Mouse (Mus musculus) midbrain, embryonic 10.5 days (tissue): ENCODE measurements around the gene Ncor2. TPM values are rescaled to one million over a fixed set of nuclear protein-coding genes. Genes with fewer than 3 reads are reported as not detected.
A peak's percentile ranks its signal among the peaks of the same experiment; 100 is the strongest.

Experiments
- DNase-seq: peaks from one replicate; pipeline ENCODE4 v3.0.0-alpha.2; 2017; ENCODE audit warnings: low spot score
- H3K27ac ChIP-seq: fragments of 300-500 bp; sonication (generic); replicated peaks from 2 replicates; pipeline ENCODE4 v1.5.1; 2016; ENCODE audit warnings: mild to moderate bottlenecking
- H3K27me3 ChIP-seq: fragments of 300-500 bp; sonication (generic); 2 replicates; pipeline ENCODE4 v1.6.1; 2016; ENCODE audit warnings: low read depth, mild to moderate bottlenecking; ENCODE audit not compliant: poor library complexity, severe bottlenecking
- H3K36me3 ChIP-seq: fragments of 300-500 bp; sonication (generic); 2 replicates; pipeline ENCODE4 v1.6.1; 2016; ENCODE audit warnings: mild to moderate bottlenecking, moderate library complexity
- H3K4me1 ChIP-seq: fragments of 300-500 bp; sonication (generic); 2 replicates; pipeline ENCODE4 v1.6.1; 2016
- H3K4me3 ChIP-seq: fragments of 300-500 bp; sonication (generic); 2 replicates; pipeline ENCODE4 v1.5.1; 2016; ENCODE audit warnings: mild to moderate bottlenecking, moderate library complexity
- H3K9me3 ChIP-seq: fragments of 300-500 bp; sonication (generic); replicated peaks from 2 replicates; pipeline ENCODE4 v1.6.1; 2016; ENCODE audit warnings: mild to moderate bottlenecking
- WGBS: fragments of 180-500 bp; shearing (Covaris S2); methylation state at CpG from one replicate; pipeline ENCODE4 v1.1.7; 2016; 5-methylcytosine and 5-hydroxymethylcytosine counted together
- polyA plus RNA-seq: library from polyadenylated mRNA; unstranded; fragments of >200 nt; fragmentation: Nextera tagmentation; extraction: Ambion mirVana; gene quantifications from 2 replicates; pipeline ENCODE4 v1.2.1, GENCODE M21; 2016

The Ncor2 gene
- polyA plus RNA-seq, 1 experiment from 2014 or later = 16.2 TPM

DNA sequence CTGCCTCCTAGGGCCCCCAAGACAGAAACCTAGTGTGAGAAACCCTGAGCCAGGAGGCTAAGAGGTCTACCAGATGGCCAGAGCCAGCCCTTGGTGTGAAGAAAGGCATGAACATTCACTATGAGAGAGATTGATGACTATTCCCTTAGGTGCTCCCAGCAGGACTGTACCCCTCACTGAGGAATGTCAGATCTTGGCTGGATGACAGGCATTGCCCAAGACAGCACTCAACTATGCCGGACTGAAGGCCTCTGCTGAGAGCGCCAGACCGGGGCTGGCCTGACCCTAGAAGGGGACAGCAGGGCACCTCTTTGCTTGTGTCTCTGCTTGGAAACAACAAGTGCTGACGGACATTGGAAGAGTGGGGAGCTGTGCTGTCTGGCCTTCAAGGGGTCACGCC lies 159.9 kb downstream of the Ncor2 start:
- Histone ChIP-seq H3K4me3 (no peak overlapping the region), H3K4me1 (no peaks in the 10 kb centered on the region), H3K27ac (no peak overlapping the region; the same call in 1 of the 2 replicates), H3K36me3 (peaks cover 98% of the 10 kb centered on the region), H3K27me3 (no peaks in the 10 kb centered on the region), H3K9me3 (no peaks in the 10 kb centered on the region)
- DNase-seq = no peak
- 91% methylated on average over 5 of the region's 5 CpGs for WGBS

DNA sequence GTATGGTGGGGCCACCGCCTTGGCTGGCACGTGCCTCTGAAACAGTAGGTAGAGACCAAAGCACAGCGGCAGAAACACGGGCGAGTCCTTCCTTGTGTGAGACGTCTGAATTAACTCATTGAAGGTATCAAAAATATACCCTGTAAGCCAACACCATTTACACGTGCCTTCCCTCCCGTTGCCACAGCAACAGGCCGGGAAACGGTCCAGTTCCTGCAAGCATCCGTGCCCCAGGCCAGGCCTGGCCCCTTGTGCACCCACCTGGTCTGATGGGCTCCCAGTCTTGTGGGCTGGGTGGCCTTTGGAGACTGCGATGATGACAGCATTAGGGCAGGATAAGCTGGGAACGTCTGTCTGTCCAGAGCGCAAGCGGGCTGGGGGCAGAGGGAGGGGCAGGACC lies 161.7 kb downstream of the Ncor2 start:
- no peaks in the 10 kb centered on the region for H3K4me1 ChIP-seq
- no peaks in the 10 kb centered on the region for H3K9me3 ChIP-seq
- no peak for DNase-seq
- no peaks in the 10 kb centered on the region for H3K27me3 ChIP-seq
- H3K27ac ChIP-seq = no peak overlapping the region
- WGBS = 85% methylated on average over 15 of the region's 15 CpGs
- no peak overlapping the region for H3K4me3 ChIP-seq
- H3K36me3 ChIP-seq = peaks cover 97% of the 10 kb centered on the region

DNA sequence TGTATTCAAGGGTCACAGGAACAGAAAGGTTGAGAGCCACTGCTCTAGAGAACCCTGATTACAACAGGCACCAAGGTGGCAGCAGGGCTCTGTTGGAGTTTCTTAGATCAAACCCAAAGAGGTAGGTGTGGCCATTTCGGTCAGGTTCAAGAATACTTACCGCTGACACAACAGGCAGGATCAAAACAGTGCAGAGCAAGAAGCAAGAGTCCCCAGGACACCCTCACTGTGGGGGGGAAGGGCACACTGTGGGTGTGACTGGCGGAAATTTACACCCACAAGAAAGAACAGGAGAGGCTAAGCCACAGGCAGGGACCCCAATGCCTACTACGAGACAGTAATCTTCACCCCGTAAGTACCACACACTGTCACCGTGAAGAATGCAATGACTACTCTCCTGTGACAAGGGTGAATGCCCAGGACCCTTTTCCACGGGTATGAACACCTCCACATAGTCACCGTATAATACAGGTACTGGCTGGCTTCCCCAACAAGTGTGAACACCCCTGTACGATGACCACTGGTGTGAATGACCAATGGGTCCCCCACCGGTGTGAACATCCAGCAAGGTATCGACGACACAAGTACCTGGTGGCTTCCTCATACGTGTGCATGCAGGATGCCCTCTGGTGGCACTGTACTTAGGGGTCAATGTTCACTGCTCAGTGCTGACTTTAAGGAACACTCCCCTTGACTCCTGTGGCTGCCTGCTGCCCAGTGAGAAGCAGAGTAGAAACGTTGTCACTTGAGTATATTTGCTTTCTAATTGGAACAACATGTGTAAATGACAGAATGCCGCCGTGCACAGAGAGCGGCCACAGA lies 162.4 kb downstream of the Ncor2 start:
- H3K27ac ChIP-seq = no peak overlapping the region
- no peaks in the 10 kb centered on the region for H3K27me3 ChIP-seq
- no peaks in the 10 kb centered on the region for H3K4me1 ChIP-seq
- peaks cover 97% of the 10 kb centered on the region for H3K36me3 ChIP-seq
- H3K9me3 ChIP-seq = no peaks in the 10 kb centered on the region
- WGBS = 88% methylated on average over 17 of the region's 17 CpGs
- DNase-seq = no peak
- H3K4me3 ChIP-seq = no peak overlapping the region

DNA sequence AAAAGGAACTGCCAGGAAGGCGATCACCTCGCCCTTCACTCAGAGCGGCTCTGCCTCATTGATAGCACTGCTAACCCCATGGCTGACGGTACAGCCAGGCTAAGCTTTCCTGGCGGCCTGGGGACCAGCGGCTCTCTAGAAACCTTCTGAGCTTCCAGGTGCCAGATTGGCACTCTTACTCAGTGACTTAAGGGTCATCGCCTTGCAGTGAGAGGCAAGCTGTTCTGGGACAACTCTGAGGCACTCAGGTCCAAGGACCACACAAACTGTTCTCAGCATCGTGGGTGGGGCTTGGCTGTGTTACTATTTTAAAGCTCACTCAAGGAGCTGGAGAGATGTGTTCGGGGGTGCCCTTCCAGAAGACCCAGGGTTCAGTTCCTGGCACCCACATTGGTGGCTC lies 163.4 kb downstream of the Ncor2 start:
- no peaks in the 10 kb centered on the region for H3K27me3 ChIP-seq
- no peak for DNase-seq
- WGBS = 91% methylated on average over 9 of the region's 9 CpGs
- no peak overlapping the region for H3K27ac ChIP-seq
- no peak overlapping the region for H3K4me3 ChIP-seq
- peaks cover 96% of the 10 kb centered on the region for H3K36me3 ChIP-seq
- no peaks in the 10 kb centered on the region for H3K9me3 ChIP-seq
- no peaks in the 10 kb centered on the region for H3K4me1 ChIP-seq

DNA sequence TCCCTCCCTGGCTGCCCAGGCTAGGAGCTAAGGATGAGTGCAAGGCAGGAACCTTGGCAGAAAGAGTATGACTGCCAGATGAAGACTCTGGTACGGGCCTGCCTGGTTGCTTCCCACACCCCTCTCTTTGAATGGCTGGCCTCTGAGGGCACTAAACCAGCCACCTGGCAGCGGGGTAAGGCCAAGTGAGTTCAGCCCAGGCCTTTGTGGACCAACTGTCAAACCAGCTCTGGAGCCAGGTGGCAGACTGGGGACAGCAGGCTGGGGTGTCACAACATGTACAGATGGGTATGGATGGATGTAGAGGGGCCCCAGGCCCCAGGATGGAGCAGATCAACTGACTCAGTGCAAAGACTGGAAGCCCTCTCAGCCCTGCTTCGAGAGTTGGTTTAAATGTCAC lies 164.0 kb downstream of the Ncor2 start:
- no peak for DNase-seq
- Histone ChIP-seq H3K4me1 (no peaks in the 10 kb centered on the region), H3K27me3 (no peaks in the 10 kb centered on the region), H3K36me3 (peaks cover 96% of the 10 kb centered on the region), H3K27ac (no peak overlapping the region), H3K4me3 (no peak overlapping the region), H3K9me3 (no peaks in the 10 kb centered on the region)
- WGBS = 87% methylated on average over 3 of the region's 3 CpGs

DNA sequence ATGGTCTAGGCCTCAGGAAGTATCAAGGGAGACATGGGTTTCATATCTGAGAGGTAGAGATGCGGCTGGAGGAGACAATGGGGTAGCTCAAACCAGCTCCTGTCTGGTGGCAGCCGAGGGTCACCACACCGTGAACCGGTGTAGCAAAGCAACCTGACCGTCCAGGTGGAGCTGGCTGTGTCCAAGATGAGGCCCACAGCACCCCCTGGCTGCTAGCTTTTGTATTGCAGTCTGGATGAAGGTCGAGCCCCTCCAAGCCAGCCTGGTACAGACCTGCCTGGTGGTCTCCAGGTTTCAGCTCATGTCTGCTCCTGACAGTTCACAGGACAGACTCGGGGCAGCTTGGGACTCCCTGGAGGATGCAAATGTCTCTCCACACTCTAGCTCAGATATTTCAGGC lies 164.5 kb downstream of the Ncor2 start:
- 62% methylated on average over 7 of the region's 7 CpGs for WGBS
- Histone ChIP-seq H3K4me3 (no peak overlapping the region), H3K4me1 (no peaks in the 10 kb centered on the region), H3K36me3 (peaks cover 96% of the 10 kb centered on the region), H3K27me3 (no peaks in the 10 kb centered on the region), H3K9me3 (no peaks in the 10 kb centered on the region), H3K27ac (no peak overlapping the region)
- DNase-seq = peak; percentile 65

DNA sequence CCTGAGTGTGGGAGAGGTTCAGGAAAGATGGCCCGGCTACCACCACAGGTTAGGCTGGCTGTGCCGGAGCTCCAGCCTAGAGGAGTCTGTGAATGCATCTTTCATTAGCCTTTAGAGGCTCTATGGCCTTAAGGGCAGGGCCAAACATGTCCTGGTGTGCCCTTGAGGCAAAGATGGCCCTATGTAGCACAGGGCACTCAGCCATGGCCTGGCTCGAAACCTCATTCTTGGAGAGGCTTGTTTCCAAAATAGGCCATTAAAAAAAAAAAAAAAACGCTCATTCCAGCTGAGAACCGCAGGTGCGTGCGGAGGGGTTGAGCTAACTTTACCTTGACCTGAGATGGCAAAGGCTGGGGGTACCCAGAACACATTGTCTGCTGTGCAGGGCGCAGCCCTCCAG lies 167.4 kb downstream of the Ncor2 start:
- Histone ChIP-seq H3K9me3 (no peaks in the 10 kb centered on the region), H3K4me1 (peaks cover 9% of the 10 kb centered on the region; the same call in 1 of the 2 replicates), H3K36me3 (peaks cover 75% of the 10 kb centered on the region), H3K4me3 (no peak overlapping the region), H3K27ac (0 out of 2 replicates have a peak overlapping the region, but pooled peaks have one; percentile 28), H3K27me3 (no peaks in the 10 kb centered on the region)
- DNase-seq = no peak
- 92% methylated on average over 8 of the region's 8 CpGs for WGBS

DNA sequence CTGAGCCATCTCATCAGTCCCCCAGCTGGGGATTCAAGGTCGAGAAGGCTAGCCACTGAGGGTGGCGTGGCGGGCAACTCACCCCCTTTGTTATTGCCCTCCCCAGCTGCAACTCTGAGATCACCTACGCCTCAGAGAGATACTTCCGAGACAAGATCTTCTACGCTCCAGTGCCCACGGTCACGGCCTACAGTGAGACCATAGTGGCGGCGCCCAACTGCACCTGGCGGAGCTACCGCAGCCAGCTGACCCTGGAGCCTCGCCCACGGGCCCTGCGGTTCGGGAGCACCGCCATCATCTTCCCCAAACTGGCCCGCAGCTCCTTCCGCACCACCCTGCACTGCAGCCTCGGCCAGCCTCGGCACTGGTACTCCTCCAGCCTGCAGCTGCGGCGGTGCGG lies 167.9 kb downstream of the Ncor2 start:
- H3K4me1 ChIP-seq = peaks cover 11% of the 10 kb centered on the region
- no peak overlapping the region for H3K4me3 ChIP-seq
- no peaks in the 10 kb centered on the region for H3K9me3 ChIP-seq
- H3K27ac ChIP-seq = 0 out of 2 replicates have a peak overlapping the region, but pooled peaks have one; percentile 28
- no peak for DNase-seq
- peaks cover 70% of the 10 kb centered on the region for H3K36me3 ChIP-seq
- WGBS = 93% methylated on average over 24 of the region's 24 CpGs
- 0 out of 2 replicates have a peak, but pooled peaks cover 2% of the 10 kb centered on the region for H3K27me3 ChIP-seq

DNA sequence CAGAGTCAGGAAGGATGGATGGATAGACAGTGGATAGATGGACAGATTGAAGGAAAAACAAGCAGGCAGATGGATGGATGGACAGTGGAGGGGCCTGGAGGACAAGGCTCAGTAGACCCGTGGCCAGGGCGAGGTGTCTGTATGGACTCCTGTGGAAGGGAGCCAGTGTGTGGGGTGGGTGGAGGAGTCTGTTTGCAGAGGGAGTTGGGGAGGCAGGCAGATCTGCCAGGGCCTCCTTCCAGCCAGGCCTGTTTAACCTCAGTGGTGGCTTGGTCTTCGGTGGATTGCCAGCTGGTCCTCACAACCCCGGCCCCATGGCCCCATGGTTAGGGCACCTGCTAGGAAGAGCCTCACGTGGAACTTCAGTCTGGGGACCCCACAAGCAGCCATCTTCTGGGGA lies 172.1 kb downstream of the Ncor2 start:
- Histone ChIP-seq H3K27me3 (peaks cover 42% of the 10 kb centered on the region), H3K4me3 (no peak overlapping the region), H3K9me3 (no peaks in the 10 kb centered on the region), H3K36me3 (peaks cover 30% of the 10 kb centered on the region), H3K27ac (no peak overlapping the region), H3K4me1 (peaks cover 44% of the 10 kb centered on the region)
- 92% methylated on average over 5 of the region's 5 CpGs for WGBS
- DNase-seq = no peak

DNA sequence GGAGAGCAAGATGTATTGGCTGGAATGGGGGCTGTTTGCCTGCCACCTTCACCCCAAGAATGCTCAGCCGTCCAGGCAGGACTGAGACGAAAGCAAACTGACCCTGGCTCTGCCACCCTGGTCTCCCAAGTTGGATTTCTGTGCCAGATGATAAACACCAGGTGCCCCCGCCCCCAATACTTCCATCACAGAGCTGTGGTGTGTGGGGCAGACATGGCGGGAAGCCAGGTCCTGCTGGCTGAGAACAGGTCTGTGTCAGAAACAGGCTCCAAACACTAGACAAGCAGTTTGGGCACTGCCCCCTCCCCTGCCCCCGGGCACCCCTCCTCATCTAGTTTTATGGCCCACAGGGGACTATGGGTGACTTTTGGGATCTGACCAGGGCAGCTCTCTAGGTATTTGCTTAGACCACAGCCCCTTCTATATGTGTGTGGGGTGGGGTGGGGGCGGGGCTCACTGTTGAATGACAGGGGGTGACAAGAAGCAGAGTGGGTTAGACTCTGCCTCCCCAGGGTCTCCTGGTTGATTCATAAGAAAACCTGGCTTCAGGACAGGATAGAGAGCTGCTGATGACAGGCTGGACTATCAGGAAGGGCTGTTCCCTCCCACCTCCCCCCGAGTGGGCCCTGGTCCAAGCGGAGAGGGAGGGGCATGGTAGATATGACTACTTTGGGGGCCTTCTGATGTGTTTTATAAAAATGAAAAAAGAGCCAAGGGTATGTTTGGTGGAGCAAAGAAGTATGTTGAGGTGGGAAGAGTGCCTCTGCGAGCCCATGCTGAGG lies 173.0 kb downstream of the Ncor2 start:
- H3K27ac ChIP-seq = no peak overlapping the region
- no peak for DNase-seq
- peaks cover 22% of the 10 kb centered on the region for H3K36me3 ChIP-seq
- H3K4me1 ChIP-seq = peaks cover 44% of the 10 kb centered on the region
- no peaks in the 10 kb centered on the region; the same call in 1 of the 2 replicates for H3K9me3 ChIP-seq
- H3K4me3 ChIP-seq = no peak overlapping the region
- H3K27me3 ChIP-seq = peaks cover 48% of the 10 kb centered on the region
- 81% methylated on average over 9 of the region's 9 CpGs for WGBS

DNA sequence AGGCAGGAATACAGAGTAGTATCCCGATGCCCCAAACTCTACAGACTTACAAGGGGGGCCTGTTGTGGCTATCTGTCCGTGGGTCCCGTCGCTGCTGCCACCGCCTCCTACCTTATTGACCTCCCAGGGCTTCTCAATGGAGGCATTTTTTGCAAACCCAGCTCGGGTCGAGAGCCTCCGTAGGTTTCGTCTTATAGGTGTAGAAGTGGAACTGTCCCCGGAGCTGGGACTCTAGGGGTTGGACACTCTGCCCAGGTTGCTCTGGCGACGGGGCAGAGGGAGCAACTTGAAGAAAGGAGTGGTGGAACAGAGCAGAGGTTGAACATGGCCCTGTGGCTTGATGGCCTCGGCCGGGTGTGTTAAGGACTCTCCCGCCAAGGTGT lies 175.2 kb downstream of the Ncor2 start:
- Histone ChIP-seq H3K9me3 (no peaks in the 10 kb centered on the region; the same call in 1 of the 2 replicates), H3K27me3 (peaks cover 48% of the 10 kb centered on the region), H3K4me1 (peaks cover 63% of the 10 kb centered on the region), H3K36me3 (peaks cover under 1% of the 10 kb centered on the region; the same call in 1 of the 2 replicates), H3K4me3 (peak overlapping the region; percentile 56), H3K27ac (peak overlapping the region; percentile 59)
- peak; percentile 27 for DNase-seq
- 14% methylated on average over 15 of the region's 15 CpGs for WGBS

DNA sequence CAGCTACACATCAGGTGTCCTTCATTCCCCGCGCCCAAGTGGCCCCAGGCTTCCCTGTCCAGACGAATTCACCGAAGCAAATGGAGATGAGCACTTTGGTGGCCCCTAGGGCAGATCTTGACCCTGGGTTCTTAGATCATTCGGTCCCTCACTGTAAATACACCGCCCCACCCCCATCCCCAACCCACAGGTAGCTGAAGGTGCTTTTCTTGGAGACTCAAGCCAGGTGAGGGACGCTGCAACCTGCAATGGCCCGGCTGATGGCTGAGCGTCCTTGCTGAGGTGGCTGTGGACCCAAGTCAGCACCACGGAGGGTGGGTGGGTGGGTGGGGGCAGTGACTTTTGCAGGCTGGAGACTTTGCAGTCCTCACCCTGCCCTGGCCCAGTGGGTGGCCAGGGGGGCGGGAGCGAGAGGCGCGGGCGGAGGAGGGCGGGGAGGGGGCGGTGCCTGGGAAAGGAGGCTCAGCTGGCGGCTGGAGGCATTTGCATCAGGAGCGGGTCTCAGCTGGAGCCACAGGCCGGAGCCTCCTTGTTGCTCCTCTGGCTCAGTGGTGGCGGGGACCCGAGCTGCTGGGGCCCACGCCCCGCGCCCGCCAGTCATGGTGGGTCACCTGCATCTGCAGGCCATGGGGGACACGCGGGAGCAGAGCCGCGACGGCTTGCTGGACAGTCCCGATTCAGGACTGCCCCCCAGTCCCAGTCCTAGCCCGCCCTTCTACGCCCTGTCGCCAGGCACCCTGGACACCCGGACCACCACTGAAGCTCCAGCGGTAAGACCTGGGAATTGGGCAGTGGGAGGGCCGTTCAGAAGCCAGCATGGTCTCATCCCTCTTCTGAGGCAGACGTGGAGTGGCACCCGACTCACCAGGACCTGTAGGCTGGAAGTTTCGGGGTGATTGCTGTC lies 175.8 kb downstream of the Ncor2 start, which contains the start of gene Rflna:
Gene Rflna, plus strand, starts transcription at position 253 of the 904 bp plus-strand sequence.
- H3K27ac ChIP-seq = peak within 1 kb of the TSS; percentile 59
- DNase-seq = peak; percentile 76

More for the DNA sequence above, 175.8 kb downstream of the Ncor2 start, which contains the start of gene Rflna:
- no peaks in the 10 kb centered on the region for H3K36me3 ChIP-seq
- H3K9me3 ChIP-seq = no peaks in the 10 kb centered on the region; the same call in 1 of the 2 replicates
- WGBS = 1% methylated on average over 41 of the region's 41 CpGs
- H3K4me1 ChIP-seq = peaks cover 60% of the 10 kb centered on the region
- peak within 1 kb of the TSS; percentile 56 for H3K4me3 ChIP-seq
- H3K27me3 ChIP-seq = peaks cover 48% of the 10 kb centered on the region
